13 mouse cellular contexts compared by ENCODE assay signal in the genomic region with DNA sequence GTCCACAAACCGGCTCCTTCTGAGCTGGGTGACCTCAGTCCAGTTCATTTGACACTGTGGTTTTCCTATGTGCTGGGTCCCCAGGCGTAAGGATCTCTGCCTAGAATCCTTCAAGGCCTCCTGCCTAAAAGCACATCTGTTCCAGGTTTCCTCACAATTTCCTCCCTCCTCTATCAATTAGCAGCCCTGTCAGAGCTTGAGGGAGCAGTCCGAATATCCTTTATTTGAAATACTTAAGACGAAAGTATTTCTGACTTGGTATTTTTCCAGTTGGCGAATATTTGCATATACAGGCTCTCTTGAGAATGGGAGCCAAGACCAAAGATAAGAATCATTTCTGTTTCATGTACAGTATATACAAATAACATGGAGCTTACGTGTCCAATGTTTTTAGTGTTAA. TPM values are rescaled to one million over a fixed set of nuclear protein-coding genes. Genes with fewer than 3 reads are reported as not detected.
"Had no signal": no experiment of that assay in that cellular context is flagged by ENCODE, and none has a peak within 500 bp of the region (broad histone marks: within the 10 kb centered on the region; RNA-seq: fewer than 3 reads in every experiment).

No protein-coding gene starts in this region.

- ATAC-seq: intestine, embryonic 16.5 days; liver, embryonic 12.5 days had no signal

- H3K4me3 ChIP-seq: left cerebral cortex, adult 2 months; limb, embryonic 15.5 days; liver, embryonic 12.5 days; midbrain, embryonic 10.5 days; myocyte; neural tube, embryonic 15.5 days had no signal

- H3K36me3 ChIP-seq: limb, embryonic 15.5 days; liver, embryonic 12.5 days; midbrain, embryonic 10.5 days; neural tube, embryonic 15.5 days had no signal

- H3K9ac ChIP-seq: limb, embryonic 15.5 days; liver, embryonic 12.5 days; neural tube, embryonic 15.5 days had no signal

- H3K9me3 ChIP-seq: limb, embryonic 15.5 days; liver, embryonic 12.5 days; midbrain, embryonic 10.5 days; neural tube, embryonic 15.5 days had no signal

- H3K27ac ChIP-seq: left cerebral cortex, adult 2 months; limb, embryonic 15.5 days; liver, embryonic 12.5 days; midbrain, embryonic 10.5 days; neural tube, embryonic 15.5 days had no signal

- H3K27me3 ChIP-seq: limb, embryonic 15.5 days; neural tube, embryonic 15.5 days had no signal

- H3K4me2 ChIP-seq: limb, embryonic 15.5 days; liver, embryonic 12.5 days; neural tube, embryonic 15.5 days had no signal

- DNase-seq: kidney, adult 9 months; kidney, postnatal 25 days; midbrain, embryonic 14.5 days; right cerebral cortex, adult 18-20 months; thymus, adult 18-20 months; thymus, postnatal 14 days had no signal

RNA-seq across cellular contexts. Expression of a gene that starts 27.5 kb away (rescaled TPM):
- polyA plus RNA-seq: myocyte had no signal
